Mouse (Mus musculus) large intestine, adult 2 months (tissue): Measurements from ENCODE around the gene Mettl17. TPM values are rescaled to one million over a fixed set of nuclear protein-coding genes. Genes with fewer than 3 reads are reported as not detected.
"Not testable (repeated sequence)": the region's sequence is repeated elsewhere in the genome, so short reads cannot be mapped to it uniquely, and the experiment has no call there.

ENCODE experiments used
- DNase-seq: peaks from one replicate; pipeline ENCODE4 v3.0.0-alpha.2; 2012; ENCODE audit warnings: low read depth, low spot score
- WGBS: fragments of 180-500 bp; shearing (Covaris S2); methylation state at CpG from one replicate; pipeline ENCODE4 v1.1.7; 2018; 5-methylcytosine and 5-hydroxymethylcytosine counted together
- polyA plus RNA-seq: library from polyadenylated mRNA; depleted of rRNA; stranded (reverse); fragments of >200 nt; gene quantifications from 2 replicates; pipeline ENCODE4 v1.2.3, GENCODE M21; 2012; rRNA removed

Mettl17 gene
- 32.7 and 42.6 TPM in 2 replicates for polyA plus RNA-seq

- DNase-seq = peak; percentile 96
- under 1% methylated on average over 43 of the region's 43 CpGs for WGBS
Observed at GRCm38 (mm10) chr14:51884598-51885331, at the start of gene Mettl17. Gene Mettl17 (plus strand): TSS chr14:51884842.

DNA sequence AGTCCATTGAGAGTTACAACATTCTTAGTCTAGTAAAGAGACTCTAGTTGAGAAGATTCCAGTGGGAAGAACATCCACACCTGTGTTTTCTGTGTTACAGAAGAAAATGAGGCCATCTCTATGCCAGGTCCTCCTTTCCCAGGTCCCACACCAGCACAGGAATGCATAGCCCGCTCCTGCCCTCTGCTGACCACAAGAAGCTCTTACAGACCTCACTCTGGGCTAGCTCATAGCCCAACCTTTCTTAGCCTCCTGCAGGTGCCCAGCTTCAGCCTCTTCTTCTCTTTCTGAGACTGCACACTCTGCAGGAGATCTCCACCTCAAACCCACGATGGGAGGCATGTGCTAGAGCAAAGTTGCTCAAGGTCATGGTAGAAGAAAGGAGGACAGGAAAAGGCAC, 46.2 kb upstream of the Mettl17 start:
- DNase-seq = not testable (repeated sequence)
- 11% methylated on average over 2 of the region's 2 CpGs for WGBS

- no peak for DNase-seq
- WGBS = 48% methylated on average over 1 of the region's 1 CpGs
Observed at GRCm38 (mm10) chr14:51842250-51842649, 42.4 kb upstream of the Mettl17 start.

- no peak for DNase-seq
- 55% methylated on average over 2 of the region's 2 CpGs for WGBS
Observed at GRCm38 (mm10) chr14:51842781-51843180, 41.9 kb upstream of the Mettl17 start.

GRCm38 (mm10) chr14:51843882-51844281, 40.8 kb upstream of the Mettl17 start:
- DNase-seq = no peak

- 41% methylated on average over 3 of the region's 3 CpGs for WGBS
- DNase-seq = no peak
Observed at GRCm38 (mm10) chr14:51846566-51846965, 38.1 kb upstream of the Mettl17 start.

- not testable (repeated sequence) for DNase-seq
- 45% methylated on average over 3 of the region's 3 CpGs for WGBS
Observed at GRCm38 (mm10) chr14:51851006-51851405, 33.6 kb upstream of the Mettl17 start.

DNA sequence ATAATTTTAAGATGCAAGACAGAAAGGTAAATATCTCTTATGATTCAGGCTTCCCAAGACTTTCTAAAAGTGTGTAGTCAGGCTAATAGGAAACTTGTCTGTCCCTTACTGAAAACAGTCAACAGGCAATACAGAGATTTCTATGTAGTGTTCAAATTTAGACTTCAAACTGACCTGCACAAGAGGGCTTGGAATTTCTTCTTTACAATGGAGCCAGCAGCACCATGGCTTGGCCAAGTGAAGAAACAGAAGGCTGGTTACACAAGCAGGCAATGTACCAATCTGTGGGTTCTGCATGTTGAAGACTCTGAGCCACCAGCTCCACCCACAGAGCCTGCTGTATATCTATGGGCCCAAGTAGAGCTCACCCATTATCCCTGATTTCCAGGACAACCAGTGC, 31.2 kb upstream of the Mettl17 start, which contains the start of gene Ear6:
Ear6 (plus strand) TSS at position 301 of the 400 bp plus-strand sequence.
- DNase-seq = no peak

DNA sequence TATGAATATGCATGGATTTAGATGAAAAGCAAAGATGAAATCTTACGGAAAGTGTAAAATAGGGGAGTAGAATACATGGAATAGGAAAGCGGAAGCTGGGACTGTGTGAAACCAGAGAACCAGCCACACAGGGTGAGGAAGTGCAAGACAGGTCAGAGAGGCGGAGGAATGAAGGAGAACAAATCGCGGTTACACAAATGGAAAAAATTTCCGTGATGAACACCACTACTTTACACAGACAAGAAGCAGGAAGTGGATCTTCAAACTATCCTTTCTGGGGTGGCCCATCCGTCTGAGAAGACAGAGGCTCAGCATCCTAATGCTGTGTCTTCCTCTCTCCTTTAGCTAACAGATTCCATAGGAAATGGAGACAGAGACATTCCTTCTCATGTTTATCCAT, 29.4 kb upstream of the Mettl17 start:
- WGBS = 68% methylated on average over 7 of the region's 7 CpGs

GRCm38 (mm10) chr14:51863603-51864002, 21.0 kb upstream of the Mettl17 start:
- DNase-seq = not testable (repeated sequence)
- 10% methylated on average over 1 of the region's 1 CpGs for WGBS

More for the DNA sequence above, 29.4 kb upstream of the Mettl17 start:
- DNase-seq = not testable (repeated sequence)

GRCm38 (mm10) chr14:51870756-51871155, 13.9 kb upstream of the Mettl17 start:
- DNase-seq = no peak
- 65% methylated on average over 2 of the region's 2 CpGs for WGBS

DNA sequence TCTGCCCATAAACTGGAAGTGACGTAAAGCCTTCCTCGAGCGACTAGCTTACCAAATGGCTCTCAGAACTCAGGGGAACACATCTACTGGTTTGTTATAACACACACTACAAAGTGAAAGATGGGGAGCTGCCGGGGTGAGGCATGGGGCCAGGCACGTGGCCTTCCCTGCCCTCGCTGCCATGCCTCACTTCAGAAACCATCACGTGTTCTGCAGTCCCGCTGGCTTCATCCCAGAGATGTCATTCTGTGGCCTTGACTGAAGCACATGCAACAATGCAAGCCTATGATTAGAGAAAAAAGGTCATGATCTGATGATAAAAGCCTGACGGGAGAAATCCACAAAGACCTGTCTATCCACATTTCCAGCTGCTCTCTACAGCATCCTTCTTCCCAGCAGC, 12.9 kb upstream of the Mettl17 start:
- WGBS = 64% methylated on average over 9 of the region's 9 CpGs
- no peak for DNase-seq

- DNase-seq = no peak
- WGBS = 43% methylated on average over 3 of the region's 3 CpGs
Observed at GRCm38 (mm10) chr14:51877517-51877916, 7.1 kb upstream of the Mettl17 start.

- under 1% methylated on average over 4 of the region's 4 CpGs for WGBS
- peak; percentile 67 for DNase-seq
Observed at GRCm38 (mm10) chr14:51883527-51884030, 1.1 kb upstream of the Mettl17 start.

GRCm38 (mm10) chr14:51884031-51884544, 554 bp upstream of the Mettl17 start:
- peak; percentile 25 for DNase-seq
- 1% methylated on average over 14 of the region's 14 CpGs for WGBS

GRCm38 (mm10) chr14:51886051-51886450, 1.4 kb downstream of the Mettl17 start:
- DNase-seq = no peak
- 70% methylated on average over 6 of the region's 6 CpGs for WGBS

DNA sequence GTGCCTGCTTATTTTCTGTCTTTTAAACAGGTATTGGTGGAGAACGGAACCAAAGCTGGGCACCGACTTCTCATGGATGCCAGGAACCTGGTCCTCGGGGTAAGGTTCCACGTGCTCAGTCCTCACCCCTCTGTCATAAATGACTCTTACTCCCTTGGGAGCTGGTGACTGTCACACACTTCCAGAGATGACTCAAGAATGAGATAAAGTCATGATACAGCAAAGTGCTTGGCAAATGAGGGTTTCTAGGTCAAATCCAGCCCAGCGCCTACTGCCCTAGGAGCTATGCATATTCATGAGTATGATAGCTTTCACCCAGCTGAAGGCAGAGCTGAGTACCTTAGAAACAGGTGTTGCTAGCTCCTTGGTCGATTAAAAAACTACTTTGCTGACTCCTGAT, 5.2 kb downstream of the Mettl17 start:
- WGBS = 90% methylated on average over 6 of the region's 6 CpGs
- no peak for DNase-seq

- no peak for DNase-seq
- 86% methylated on average over 9 of the region's 9 CpGs for WGBS
Observed at GRCm38 (mm10) chr14:51892191-51892939, 7.7 kb downstream of the Mettl17 start, which contains the start of gene Slc39a2. Gene Slc39a2 (plus strand): TSS chr14:51892889.

GRCm38 (mm10) chr14:51893094-51893794, 8.6 kb downstream of the Mettl17 start:
- no peak for DNase-seq
- WGBS = 65% methylated on average over 10 of the region's 10 CpGs

DNA sequence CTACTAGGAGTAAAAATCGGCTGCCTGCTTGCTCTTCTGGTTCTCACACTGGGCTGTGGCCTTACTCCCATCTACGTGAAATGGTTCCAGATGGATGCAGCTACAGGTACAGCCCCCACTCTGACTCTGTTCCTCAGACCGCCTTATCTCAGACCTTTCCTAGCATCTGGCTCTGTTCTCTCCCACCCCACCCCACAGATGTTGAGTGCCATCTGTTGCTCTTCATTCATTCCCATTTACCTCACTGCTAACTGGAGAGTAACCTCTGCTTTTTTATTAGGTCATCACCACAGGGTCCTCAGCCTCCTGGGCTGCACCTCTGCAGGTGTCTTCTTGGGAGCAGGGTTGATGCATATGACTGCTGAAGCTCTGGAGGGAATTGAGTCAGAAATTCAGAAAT, 9.2 kb downstream of the Mettl17 start:
- 82% methylated on average over 3 of the region's 3 CpGs for WGBS
- DNase-seq = no peak
